8 mouse cellular contexts compared by ENCODE assay signal in the genomic region with DNA sequence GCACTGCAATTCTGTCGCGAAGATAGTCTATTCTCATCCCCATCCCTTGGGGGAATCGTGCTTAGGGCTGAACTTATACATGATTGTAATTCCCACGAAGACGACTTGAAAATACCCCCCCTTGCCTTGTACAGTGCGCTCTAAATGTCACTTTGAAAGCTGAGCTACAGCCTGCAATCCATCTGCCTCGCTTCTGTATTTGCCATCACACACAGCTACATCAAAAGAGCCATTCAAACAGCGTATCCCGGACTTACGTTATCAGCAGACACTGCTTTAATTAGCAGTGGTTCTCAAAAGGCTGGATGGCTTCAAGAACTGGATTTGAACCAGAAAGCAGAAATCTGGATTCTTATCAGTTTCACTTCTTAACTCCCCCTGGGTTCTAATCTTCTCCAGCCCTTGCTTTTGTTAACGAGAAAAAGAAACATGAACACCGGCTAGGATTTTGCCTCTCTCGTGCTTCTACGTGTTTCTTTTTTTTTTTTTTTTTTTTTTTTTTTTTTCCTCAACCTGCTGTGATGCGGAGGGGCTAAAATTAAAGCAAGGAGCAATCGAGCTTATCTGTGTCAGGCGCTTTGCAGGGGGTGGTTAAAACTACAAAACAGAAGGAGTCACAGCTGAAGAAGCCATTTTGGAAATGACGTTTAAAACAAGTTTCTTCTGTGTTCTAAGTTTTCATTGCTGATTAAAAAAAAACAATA. TPM values are rescaled to one million over a fixed set of nuclear protein-coding genes. Genes with fewer than 3 reads are reported as not detected.
DNase-seq lines count a peak whose midpoint lies in the region; ATAC-seq and TF ChIP-seq lines count a peak whose summit lies in the region.

No protein-coding gene starts in this region.

- H3K27me3 ChIP-seq in heart, embryonic 10.5 days (ENCODE audit: insufficient read depth, poor library complexity, severe bottlenecking): no peaks in the 10 kb centered on the region
- H3K27me3 ChIP-seq in embryonic facial prominence, embryonic 13.5 days: no peaks in the 10 kb centered on the region
- no peaks in the 10 kb centered on the region for H3K27me3 ChIP-seq in hindbrain, embryonic 16.5 days (replicated peaks; ENCODE audit: control insufficient read depth, insufficient read depth, low read length)
- no peaks in the 10 kb centered on the region for H3K27me3 ChIP-seq in limb, embryonic 14.5 days (ENCODE audit: control insufficient read depth, insufficient read depth, low read length)

- ATAC-seq in embryonic facial prominence, embryonic 13.5 days (ENCODE audit: insufficient number of reproducible peaks, insufficient read depth, low FRiP score, low TSS enrichment, low read depth): no peak
- peak; percentile 76 for ATAC-seq in hindbrain, embryonic 16.5 days
- no peak for ATAC-seq in limb, embryonic 14.5 days (ENCODE audit: low FRiP score, low read depth)
- no peak for ATAC-seq in megakaryocyte, adult 5-6 weeks (ENCODE audit: poor library complexity, severe bottlenecking)

- WGBS in heart, embryonic 10.5 days: 11% methylated on average over 18 of the region's 18 CpGs
- 22% methylated on average over 18 of the region's 18 CpGs for WGBS in embryonic facial prominence, embryonic 13.5 days
- 29% methylated on average over 18 of the region's 18 CpGs for WGBS in hindbrain, embryonic 16.5 days
- 19% methylated on average over 18 of the region's 18 CpGs for WGBS in limb, embryonic 14.5 days

- H3K4me1 ChIP-seq in heart, embryonic 10.5 days: peaks cover 33% of the 10 kb centered on the region
- H3K4me1 ChIP-seq in embryonic facial prominence, embryonic 13.5 days: peaks cover 6% of the 10 kb centered on the region
- peaks cover 6% of the 10 kb centered on the region; the same call in 1 of the 2 replicates for H3K4me1 ChIP-seq in hindbrain, embryonic 16.5 days (ENCODE audit: control insufficient read depth, insufficient read depth, low read depth, low read length)
- no peaks in the 10 kb centered on the region; the same call in 1 of the 2 replicates for H3K4me1 ChIP-seq in limb, embryonic 14.5 days (ENCODE audit: control insufficient read depth, insufficient read depth, low read length)

- peak overlapping the region; percentile 53 for H3K4me2 ChIP-seq in embryonic facial prominence, embryonic 13.5 days
- peak overlapping the region; percentile 52 for H3K4me2 ChIP-seq in hindbrain, embryonic 16.5 days (ENCODE audit: low read length)
- H3K4me2 ChIP-seq in limb, embryonic 14.5 days (replicated peaks; ENCODE audit: low read depth, low read length, severe bottlenecking): peak overlapping the region; percentile 43

- 0 out of 2 replicates have a peak, but pooled peaks cover 3% of the 10 kb centered on the region for H3K36me3 ChIP-seq in heart, embryonic 10.5 days
- no peaks in the 10 kb centered on the region for H3K36me3 ChIP-seq in embryonic facial prominence, embryonic 13.5 days
- no peaks in the 10 kb centered on the region for H3K36me3 ChIP-seq in hindbrain, embryonic 16.5 days (ENCODE audit: control insufficient read depth, insufficient read depth, low read length)
- no peaks in the 10 kb centered on the region for H3K36me3 ChIP-seq in limb, embryonic 14.5 days (ENCODE audit: control insufficient read depth, insufficient read depth, low read length)

- H3K9me3 ChIP-seq in heart, embryonic 10.5 days: no peaks in the 10 kb centered on the region
- no peaks in the 10 kb centered on the region for H3K9me3 ChIP-seq in embryonic facial prominence, embryonic 13.5 days
- no peaks in the 10 kb centered on the region for H3K9me3 ChIP-seq in hindbrain, embryonic 16.5 days (ENCODE audit: control insufficient read depth, low read length)
- no peaks in the 10 kb centered on the region for H3K9me3 ChIP-seq in limb, embryonic 14.5 days (ENCODE audit: control insufficient read depth, low read length)

- H3K9ac ChIP-seq in embryonic facial prominence, embryonic 13.5 days: 0 out of 2 replicates have a peak overlapping the region, but pooled peaks have one; percentile 36
- H3K9ac ChIP-seq in hindbrain, embryonic 16.5 days (ENCODE audit: low read depth, low read length): peak overlapping the region; percentile 35
- H3K9ac ChIP-seq in limb, embryonic 14.5 days (ENCODE audit: low read depth, low read length, severe bottlenecking): no peak overlapping the region

- H3K27ac ChIP-seq in heart, embryonic 10.5 days: peak overlapping the region; percentile 81
- H3K27ac ChIP-seq in embryonic facial prominence, embryonic 13.5 days: no peak overlapping the region
- peak overlapping the region; percentile 16 for H3K27ac ChIP-seq in hindbrain, embryonic 16.5 days (ENCODE audit: low read depth, low read length)
- no peak overlapping the region for H3K27ac ChIP-seq in limb, embryonic 14.5 days (replicated peaks; ENCODE audit: low read depth, low read length)

- peak; percentile 77 for DNase-seq in heart, embryonic 10.5 days (ENCODE audit: low spot score)
- no peak for DNase-seq in heart, adult 11 months
- peak; percentile 7 for DNase-seq in limb, embryonic 14.5 days (ENCODE audit: low spot score)
- no peak for DNase-seq in kidney, adult 18-20 months
- no peak for DNase-seq in spleen, postnatal 14 days (ENCODE audit: low spot score in 2 of 2)

- peak overlapping the region; percentile 40 for H3K4me3 ChIP-seq in heart, embryonic 10.5 days
- peak overlapping the region; percentile 28 for H3K4me3 ChIP-seq in embryonic facial prominence, embryonic 13.5 days
- peak overlapping the region; percentile 33 for H3K4me3 ChIP-seq in hindbrain, embryonic 16.5 days (ENCODE audit: low read length)
- 0 out of 2 replicates have a peak overlapping the region, but pooled peaks have one; percentile 11 for H3K4me3 ChIP-seq in limb, embryonic 14.5 days (replicated peaks; ENCODE audit: low read length)

- TF ChIP-seq POLR2A in limb, embryonic 14.5 days (IDR thresholded peaks at IDR 0.05; ENCODE audit: borderline replicate concordance, extremely low read depth, insufficient read depth, insufficient read length): no peak

RNA-seq across cellular contexts. Expression of a gene that starts 12.5 kb away (rescaled TPM):
- polyA plus RNA-seq in heart, embryonic 10.5 days (2016; fragmentation: Nextera tagmentation; extraction: Ambion mirVana): 38.6 and 68.6 TPM in 2 replicates
- polyA plus RNA-seq in embryonic facial prominence, embryonic 13.5 days (2015; fragmentation: Nextera tagmentation; extraction: Ambion mirVana): 1.1 and 1.6 TPM in 2 replicates
- polyA plus RNA-seq in hindbrain, embryonic 16.5 days (2015; fragmentation: Nextera tagmentation; extraction: Ambion mirVana): 2.2 and 2.4 TPM in 2 replicates
- polyA plus RNA-seq in limb, embryonic 14.5 days (2012; rRNA removed): 0.69 and 0.80 TPM in 2 replicates
- 0.47 and 1.6 TPM in 2 replicates for polyA plus RNA-seq in limb, embryonic 14.5 days (2014; fragmentation: Nextera tagmentation; extraction: Ambion mirVana)
- not detected in 2 replicates for total RNA-seq in megakaryocyte, adult 5-6 weeks (2015)
- not detected in 2 replicates for total RNA-seq in megakaryocyte, adult 5-6 weeks (2017)

Comparison
In these comparisons a context has a peak if more than half of its experiments do, and no peak if none do; other contexts are left out.
1. DNase-seq: peak in heart, embryonic 10.5 days (single experiment) and limb, embryonic 14.5 days (single experiment); none in heart, adult 11 months (single experiment), kidney, adult 18-20 months (single experiment) and spleen, postnatal 14 days (0 of 2).
2. H3K27ac ChIP-seq: peak in heart, embryonic 10.5 days (single experiment) and hindbrain, embryonic 16.5 days (single experiment); none in embryonic facial prominence, embryonic 13.5 days (single experiment) and limb, embryonic 14.5 days (single experiment).
3. RNA of a gene that starts 12.5 kb away (polyA plus RNA-seq): 38.6 to 68.6 TPM in heart, embryonic 10.5 days; 2.2 to 2.4 TPM in hindbrain, embryonic 16.5 days, 1.1 to 1.6 TPM in embryonic facial prominence, embryonic 13.5 days and 0.47 to 1.6 TPM in limb, embryonic 14.5 days; every median in the first group is over 10 times any median in the second.
4. Peak in every context shown above with its lines, with median percentiles within 50 percentile points of each other: H3K4me3 ChIP-seq and H3K4me2 ChIP-seq.